Mouse (Mus musculus): ENCODE results near the gene Gm10256.
"Not testable (repeated sequence)": the region's sequence is repeated elsewhere in the genome, so short reads cannot be mapped to it uniquely, and the experiment has no call there.

Gene Gm10256

GRCm38 (mm10) chrY:2830380-2830779 is at the start of gene Gm10256, which contains the start of gene Rbmy:
TSS of gene Gm10256 (plus strand) at chrY:2830699.
TSS of gene Rbmy (plus strand) at chrY:2830680.
- DNase-seq (ENCODE audit: low spot score) = not testable (repeated sequence)

GRCm38 (mm10) chrY:2796105-2796504 is 34.4 kb upstream of the Gm10256 start, which contains the start of gene Gm4064:
TSS of gene Gm4064 (minus strand) at chrY:2796205.
- DNase-seq (ENCODE audit: low spot score) = not testable (repeated sequence)

- not testable (repeated sequence) for DNase-seq (ENCODE audit: low spot score)
Observed at GRCm38 (mm10) chrY:2900689-2901088, 70.2 kb downstream of the Gm10256 start, which contains the start of gene Gm10352. TSS of gene Gm10352 (plus strand) at chrY:2900989.
